ENCODE assay signal across 22 mouse cellular contexts in the genomic region with DNA sequence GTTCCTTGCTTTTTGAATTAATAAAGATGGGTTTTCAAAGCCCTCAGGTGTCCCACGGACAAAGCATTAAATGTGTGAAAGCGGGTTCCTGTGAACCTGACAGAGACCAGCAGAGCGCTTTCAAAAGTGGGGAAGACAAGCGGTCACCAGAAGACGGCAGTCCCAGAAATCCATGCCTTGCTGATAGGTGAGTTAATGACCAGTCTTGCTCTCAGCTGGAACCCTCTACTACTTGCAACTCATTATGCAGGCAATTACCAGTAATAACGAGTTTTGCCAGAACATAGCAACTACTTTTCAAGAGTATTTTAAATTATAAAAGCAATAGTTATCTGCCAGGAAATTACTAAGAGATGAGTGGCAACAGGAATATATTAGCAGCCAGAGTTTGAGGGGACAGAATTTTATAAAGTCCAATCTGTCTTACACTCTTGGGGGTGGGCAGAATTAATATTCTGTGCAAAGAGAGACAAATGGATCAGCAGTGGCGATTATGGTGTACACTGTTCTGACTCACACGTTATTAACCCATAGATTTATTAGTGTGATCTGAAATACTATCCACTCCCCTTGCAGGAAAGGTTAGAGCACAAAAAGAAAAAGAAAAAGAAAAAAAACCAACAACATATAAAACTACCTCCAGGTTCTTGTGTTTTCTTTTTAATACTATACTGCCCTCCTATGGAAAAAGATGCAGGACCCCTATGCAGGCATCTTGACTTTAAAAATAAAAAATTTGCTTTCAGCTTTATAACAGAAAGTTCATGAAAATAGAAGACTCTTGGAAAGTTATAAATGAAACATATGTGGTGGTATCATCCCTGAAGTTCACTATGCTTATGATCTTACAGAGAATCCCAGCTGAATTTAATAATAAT.
DNase-seq lines count a peak whose midpoint lies in the region; ATAC-seq lines count a peak whose summit lies in the region.
"Had no signal": no experiment of that assay in that cellular context is flagged by ENCODE, and none has a peak within 500 bp of the region (broad histone marks: within the 10 kb centered on the region; RNA-seq: fewer than 3 reads in every experiment).

No protein-coding gene starts in this region.

- no peaks in the 10 kb centered on the region for H3K36me3 ChIP-seq in forebrain, embryonic 11.5 days (ENCODE audit: control insufficient read depth, insufficient read depth, low read length)
- H3K36me3 ChIP-seq in forebrain, embryonic 12.5 days (replicated peaks): no peaks in the 10 kb centered on the region
- H3K36me3 ChIP-seq in kidney, embryonic 15.5 days: no peaks in the 10 kb centered on the region
- H3K36me3 ChIP-seq in midbrain, embryonic 15.5 days (replicated peaks): no peaks in the 10 kb centered on the region
- no peaks in the 10 kb centered on the region for H3K36me3 ChIP-seq in midbrain, embryonic 16.5 days (ENCODE audit: control insufficient read depth, insufficient read depth, low read length)
- H3K36me3 ChIP-seq: embryonic facial prominence, embryonic 15.5 days; liver, embryonic 13.5 days; neural tube, embryonic 13.5 days had no signal

- ATAC-seq in forebrain, embryonic 11.5 days (replicated peaks; ENCODE audit: low FRiP score): 0 out of 2 replicates have a peak, but pooled peaks have one; percentile 33
- ATAC-seq in forebrain, embryonic 12.5 days (ENCODE audit: low FRiP score): no peak
- ATAC-seq in kidney, embryonic 15.5 days (replicated peaks; ENCODE audit: low FRiP score): peak; percentile 74
- ATAC-seq in midbrain, embryonic 15.5 days (replicated peaks): peak; percentile 50; the same call in 1 of the 2 replicates
- ATAC-seq in midbrain, embryonic 16.5 days: no peak
- ATAC-seq in erythroblast, adult 5-6 weeks (replicated peaks; ENCODE audit: low FRiP score, poor library complexity, severe bottlenecking): no peak
- ATAC-seq: CD4-positive, CD25-positive, alpha-beta regulatory T cell, adult 4 months; Patski had no signal

- no peak overlapping the region for H3K9ac ChIP-seq in forebrain, embryonic 11.5 days (ENCODE audit: low read length)
- no peak overlapping the region for H3K9ac ChIP-seq in forebrain, embryonic 12.5 days
- H3K9ac ChIP-seq in kidney, embryonic 15.5 days: no peak overlapping the region
- no peak overlapping the region for H3K9ac ChIP-seq in midbrain, embryonic 15.5 days
- H3K9ac ChIP-seq in midbrain, embryonic 16.5 days (ENCODE audit: low read depth, low read length): no peak overlapping the region
- H3K9ac ChIP-seq: embryonic facial prominence, embryonic 15.5 days; liver, embryonic 13.5 days; lung, embryonic 14.5 days; neural tube, embryonic 13.5 days had no signal

- H3K9me3 ChIP-seq in forebrain, embryonic 11.5 days (ENCODE audit: control insufficient read depth, low read length): no peaks in the 10 kb centered on the region; the same call in 1 of the 2 replicates
- H3K9me3 ChIP-seq in forebrain, embryonic 12.5 days: no peaks in the 10 kb centered on the region
- no peaks in the 10 kb centered on the region for H3K9me3 ChIP-seq in kidney, embryonic 15.5 days (replicated peaks)
- H3K9me3 ChIP-seq in midbrain, embryonic 15.5 days: no peaks in the 10 kb centered on the region
- H3K9me3 ChIP-seq in midbrain, embryonic 16.5 days (replicated peaks; ENCODE audit: control insufficient read depth, low read length, poor library complexity, severe bottlenecking): peaks cover 4% of the 10 kb centered on the region; the same call in 1 of the 2 replicates
- H3K9me3 ChIP-seq: embryonic facial prominence, embryonic 15.5 days; liver, embryonic 13.5 days; neural tube, embryonic 13.5 days had no signal

- H3K27me3 ChIP-seq in forebrain, embryonic 11.5 days (ENCODE audit: control insufficient read depth, insufficient read depth, low read length): no peaks in the 10 kb centered on the region
- H3K27me3 ChIP-seq in forebrain, embryonic 12.5 days: no peaks in the 10 kb centered on the region
- H3K27me3 ChIP-seq in kidney, embryonic 15.5 days: no peaks in the 10 kb centered on the region
- no peaks in the 10 kb centered on the region for H3K27me3 ChIP-seq in midbrain, embryonic 15.5 days (replicated peaks)
- no peaks in the 10 kb centered on the region for H3K27me3 ChIP-seq in midbrain, embryonic 16.5 days (ENCODE audit: control insufficient read depth, insufficient read depth, low read depth, low read length)
- H3K27me3 ChIP-seq: embryonic facial prominence, embryonic 15.5 days; liver, embryonic 13.5 days; neural tube, embryonic 13.5 days had no signal

- no peak for DNase-seq in forebrain, embryonic 11.5 days (ENCODE audit: low spot score)
- DNase-seq in kidney, adult 9 months: no peak
- DNase-seq: adrenal gland, postnatal 10 days; cerebellum, postnatal 10 days; gastrocnemius, postnatal 14 days; heart, adult 18-20 months; heart, postnatal 4 days; kidney, adult 18-20 months; left cerebral cortex, postnatal 4 days; liver, embryonic 13.5 days; lung, embryonic 14.5 days; lung, postnatal 36 days; thymus, postnatal 25 days had no signal

- WGBS in forebrain, embryonic 11.5 days: 49% methylated on average over 8 of the region's 8 CpGs
- 44% methylated on average over 8 of the region's 8 CpGs for WGBS in forebrain, embryonic 12.5 days
- 37% methylated on average over 8 of the region's 8 CpGs for WGBS in kidney, embryonic 15.5 days
- 62% methylated on average over 8 of the region's 8 CpGs for WGBS in midbrain, embryonic 15.5 days
- 54% methylated on average over 8 of the region's 8 CpGs for WGBS in midbrain, embryonic 16.5 days

- no peak overlapping the region for H3K27ac ChIP-seq in forebrain, embryonic 11.5 days (ENCODE audit: low read depth, low read length)
- H3K27ac ChIP-seq in forebrain, embryonic 12.5 days: no peak overlapping the region
- no peak overlapping the region for H3K27ac ChIP-seq in kidney, embryonic 15.5 days
- H3K27ac ChIP-seq in midbrain, embryonic 15.5 days: no peak overlapping the region
- H3K27ac ChIP-seq in midbrain, embryonic 16.5 days (ENCODE audit: low read length): no peak overlapping the region
- H3K27ac ChIP-seq: embryonic facial prominence, embryonic 15.5 days; liver, embryonic 13.5 days; neural tube, embryonic 13.5 days had no signal

- no peaks in the 10 kb centered on the region for H3K4me1 ChIP-seq in forebrain, embryonic 11.5 days (replicated peaks; ENCODE audit: control insufficient read depth, insufficient read depth, low read length)
- H3K4me1 ChIP-seq in forebrain, embryonic 12.5 days: peaks cover 2% of the 10 kb centered on the region; the same call in 1 of the 2 replicates
- H3K4me1 ChIP-seq in kidney, embryonic 15.5 days: 0 out of 2 replicates have a peak, but pooled peaks cover 9% of the 10 kb centered on the region
- no peaks in the 10 kb centered on the region for H3K4me1 ChIP-seq in midbrain, embryonic 15.5 days
- no peaks in the 10 kb centered on the region for H3K4me1 ChIP-seq in midbrain, embryonic 16.5 days (ENCODE audit: control insufficient read depth, insufficient read depth, low read length)
- H3K4me1 ChIP-seq: embryonic facial prominence, embryonic 15.5 days; liver, embryonic 13.5 days; neural tube, embryonic 13.5 days had no signal

- no peak overlapping the region for H3K4me3 ChIP-seq in forebrain, embryonic 11.5 days (ENCODE audit: low read depth, low read length)
- H3K4me3 ChIP-seq in forebrain, embryonic 12.5 days (replicated peaks): no peak overlapping the region
- H3K4me3 ChIP-seq in kidney, embryonic 15.5 days (replicated peaks): no peak overlapping the region
- H3K4me3 ChIP-seq in midbrain, embryonic 15.5 days: no peak overlapping the region
- no peak overlapping the region for H3K4me3 ChIP-seq in midbrain, embryonic 16.5 days (ENCODE audit: low read depth, low read length)
- H3K4me3 ChIP-seq: embryonic facial prominence, embryonic 15.5 days; liver, embryonic 13.5 days; neural tube, embryonic 13.5 days had no signal

- no peak overlapping the region for H3K4me2 ChIP-seq in forebrain, embryonic 11.5 days (ENCODE audit: low read depth, low read length, severe bottlenecking)
- no peak overlapping the region for H3K4me2 ChIP-seq in forebrain, embryonic 12.5 days
- no peak overlapping the region for H3K4me2 ChIP-seq in kidney, embryonic 15.5 days
- H3K4me2 ChIP-seq in midbrain, embryonic 15.5 days: no peak overlapping the region
- no peak overlapping the region for H3K4me2 ChIP-seq in midbrain, embryonic 16.5 days (ENCODE audit: low read length)
- H3K4me2 ChIP-seq: embryonic facial prominence, embryonic 15.5 days; liver, embryonic 13.5 days; lung, embryonic 14.5 days; neural tube, embryonic 13.5 days had no signal

Comparison
In these comparisons a context has a peak if more than half of its experiments do, and no peak if none do; other contexts are left out.
1. ATAC-seq: peak in forebrain, embryonic 11.5 days (single experiment), kidney, embryonic 15.5 days (single experiment) and midbrain, embryonic 15.5 days (single experiment); none in forebrain, embryonic 12.5 days (single experiment), midbrain, embryonic 16.5 days (single experiment) and erythroblast, adult 5-6 weeks (single experiment).